Mouse (Mus musculus): ENCODE measurements around the gene Slc46a2.

DNA sequence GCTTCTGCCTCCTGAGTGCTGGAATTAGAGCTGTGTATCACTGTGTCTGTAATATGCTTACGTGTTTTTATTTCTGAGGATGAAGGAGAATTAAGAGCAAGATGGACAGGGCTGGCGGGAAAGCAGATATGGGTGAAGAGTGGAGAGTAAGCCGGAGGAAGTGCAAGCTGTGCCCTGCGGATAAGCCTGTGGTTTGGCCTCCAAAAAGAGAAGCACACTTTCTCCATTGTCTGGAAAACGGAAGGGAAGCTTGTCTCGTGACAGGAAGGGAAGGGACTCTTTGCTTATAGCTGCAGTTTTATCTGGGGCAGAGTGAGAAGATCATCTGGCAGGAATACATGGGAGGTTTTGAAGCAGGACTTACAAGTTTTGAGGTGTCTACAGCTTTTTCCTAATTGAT lies 51.0 kb downstream of the Slc46a2 start:
- no peak for TF ChIP-seq CTCF (IDR thresholded peaks at IDR 0.05; ENCODE audit: insufficient read depth, low read length)
- TF ChIP-seq POLR2A (IDR thresholded peaks at IDR 0.05; ENCODE audit: borderline replicate concordance, extremely low read depth, low read depth, low read length): no peak

All from lung, adult 2 months (tissue).